Mouse (Mus musculus): ENCODE measurements at regions not wholly inside any gene's neighbourhood (a gene's known extent, or its start where the extent isn't known, plus 50 kb on each side); places are given as distances from the start of the nearest gene placed in this dataset.

DNA sequence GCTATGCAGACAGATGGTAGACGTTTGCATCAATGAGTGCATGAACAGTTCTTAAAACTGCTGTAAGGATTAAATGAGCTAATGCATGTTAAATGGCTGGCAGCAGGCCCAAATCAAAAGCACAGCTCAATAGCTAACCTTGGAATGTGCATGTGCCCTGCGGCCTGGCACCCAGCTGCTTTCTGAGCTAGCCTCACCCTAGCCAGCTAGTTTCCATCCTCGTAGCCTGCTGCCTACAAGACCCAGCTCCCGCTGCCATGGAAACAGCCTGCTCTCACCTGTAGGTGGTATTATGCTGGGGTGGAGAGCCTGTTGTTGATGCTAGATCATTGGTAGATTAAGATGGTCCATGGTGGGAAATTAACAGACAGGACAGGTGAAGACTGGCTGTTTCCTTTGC lies 63.8 kb upstream of the Pja1 start:
- TF ChIP-seq CTCF (IDR thresholded peaks at IDR 0.05; ENCODE audit: low read depth) (no peak), EP300 (IDR thresholded peaks at IDR 0.05; ENCODE audit: low read depth) (no peak)
